Mouse (Mus musculus): ENCODE results near the gene Rps19. TPM values are rescaled to one million over a fixed set of nuclear protein-coding genes. Genes with fewer than 3 reads are reported as not detected.

Gene Rps19
- polyA plus RNA-seq, 1 experiment from 2014 or later: 3,302 TPM

DNA sequence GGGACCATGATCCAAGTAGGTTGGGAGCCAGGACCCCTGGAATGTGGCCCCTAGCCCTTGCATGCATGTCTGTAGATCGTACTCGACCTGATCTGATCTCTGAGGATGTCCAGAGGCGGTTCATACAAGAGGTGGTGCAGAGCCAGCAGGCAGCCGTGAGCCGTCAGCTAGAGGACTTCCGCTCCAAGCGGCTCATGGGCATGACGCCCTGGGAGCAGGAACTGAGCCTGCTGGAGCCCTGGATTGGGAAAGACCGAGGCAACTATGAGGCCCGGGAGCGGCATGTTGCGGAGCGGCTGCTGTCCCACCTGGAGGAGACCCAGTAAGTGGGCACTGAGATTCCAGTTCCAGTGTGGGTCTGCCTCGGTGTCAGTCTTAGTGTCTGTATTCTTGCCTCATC lies 28.3 kb downstream of the Rps19 start:
- H3K4me2 ChIP-seq (replicated peaks; ENCODE audit: low read depth, low read length): no peak overlapping the region
- H3K36me3 ChIP-seq (ENCODE audit: insufficient read depth, low read length): peaks cover 41% of the 10 kb centered on the region
- no peak for DNase-seq (ENCODE audit: low spot score)
- ATAC-seq: no peak
- no peak overlapping the region for H3K27ac ChIP-seq (ENCODE audit: low read length)
- H3K4me3 ChIP-seq (ENCODE audit: low read depth, low read length): no peak overlapping the region
- WGBS: 91% methylated on average over 14 of the region's 14 CpGs
- H3K27me3 ChIP-seq (replicated peaks; ENCODE audit: insufficient read depth, low read length): no peaks in the 10 kb centered on the region
- no peaks in the 10 kb centered on the region for H3K9me3 ChIP-seq (ENCODE audit: low read length)
- no peak overlapping the region for H3K9ac ChIP-seq (replicated peaks; ENCODE audit: low read depth)
- H3K4me1 ChIP-seq (ENCODE audit: insufficient read depth, low read depth, low read length): no peaks in the 10 kb centered on the region
- no peak for TF ChIP-seq EP300 (IDR thresholded peaks at IDR 0.05)
- TF ChIP-seq CTCF (IDR thresholded peaks at IDR 0.05): no peak

DNA sequence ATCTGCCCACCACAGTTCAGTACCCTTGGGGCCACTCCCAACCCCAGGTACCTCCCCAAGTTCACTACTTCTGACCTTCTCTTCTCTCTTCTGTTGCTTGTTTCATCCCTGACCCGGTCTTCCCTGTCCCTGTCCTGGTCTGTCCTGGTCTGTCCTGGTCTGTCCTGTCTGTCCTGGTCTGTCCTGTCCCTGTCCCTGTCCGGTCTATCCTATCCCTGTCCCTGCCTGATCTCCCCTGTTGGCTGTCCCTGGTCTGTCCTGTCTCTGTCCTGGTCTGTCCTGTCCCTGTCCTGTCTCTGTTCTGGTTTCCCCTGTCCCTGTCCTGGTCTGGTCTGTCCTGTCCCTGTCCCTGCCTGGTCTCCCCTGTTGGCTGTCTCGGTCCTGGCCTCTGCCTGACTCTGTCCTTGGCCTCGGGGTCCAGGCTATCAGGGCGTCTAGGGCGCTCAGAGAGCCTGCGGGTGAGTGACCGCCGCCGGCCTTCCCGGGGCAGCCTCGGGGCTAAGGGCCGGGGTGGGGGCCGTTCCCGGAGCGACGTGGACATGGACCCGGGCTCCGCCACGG lies 34.7 kb downstream of the Rps19 start:
- ATAC-seq (no peak), DNase-seq (ENCODE audit: low spot score) (no peak)
- no peak overlapping the region for H3K4me3 ChIP-seq (ENCODE audit: low read depth, low read length)
- no peaks in the 10 kb centered on the region for H3K9me3 ChIP-seq (ENCODE audit: low read length)
- no peak overlapping the region for H3K9ac ChIP-seq (replicated peaks; ENCODE audit: low read depth)
- peaks cover 49% of the 10 kb centered on the region for H3K36me3 ChIP-seq (ENCODE audit: insufficient read depth, low read length)
- no peaks in the 10 kb centered on the region for H3K27me3 ChIP-seq (replicated peaks; ENCODE audit: insufficient read depth, low read length)
- no peak overlapping the region for H3K4me2 ChIP-seq (replicated peaks; ENCODE audit: low read depth, low read length)
- TF ChIP-seq CTCF (IDR thresholded peaks at IDR 0.05) (no peak), EP300 (IDR thresholded peaks at IDR 0.05) (no peak)
- H3K27ac ChIP-seq (ENCODE audit: low read length): no peak overlapping the region
- no peaks in the 10 kb centered on the region for H3K4me1 ChIP-seq (ENCODE audit: insufficient read depth, low read depth, low read length)
- 92% methylated on average over 20 of the region's 20 CpGs for WGBS

DNA sequence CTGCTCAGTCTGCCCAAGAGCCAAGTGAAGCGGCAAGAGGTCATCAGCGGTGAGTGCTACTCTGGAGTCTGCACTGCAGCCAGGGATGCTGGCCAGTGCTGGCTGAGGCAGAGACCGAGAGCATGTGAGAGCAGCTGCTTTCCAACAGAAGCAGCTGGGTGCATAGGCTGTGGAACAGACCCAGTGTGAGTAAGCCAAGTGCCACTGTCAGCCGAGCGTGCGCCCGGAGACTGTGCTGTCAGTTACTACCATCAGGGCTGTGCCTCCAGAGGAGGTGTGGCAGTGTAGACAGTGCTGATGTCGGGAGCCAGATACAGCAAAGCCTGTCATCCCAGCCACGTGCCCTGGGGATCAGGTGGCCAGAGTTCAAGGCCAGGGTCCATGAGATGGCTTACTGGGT lies 35.6 kb downstream of the Rps19 start:
- Histone ChIP-seq H3K27ac (ENCODE audit: low read length) (no peak overlapping the region), H3K4me2 (replicated peaks; ENCODE audit: low read depth, low read length) (no peak overlapping the region), H3K4me1 (ENCODE audit: insufficient read depth, low read depth, low read length) (no peaks in the 10 kb centered on the region), H3K9me3 (ENCODE audit: low read length) (no peaks in the 10 kb centered on the region), H3K9ac (replicated peaks; ENCODE audit: low read depth) (no peak overlapping the region), H3K36me3 (ENCODE audit: insufficient read depth, low read length) (peaks cover 55% of the 10 kb centered on the region), H3K27me3 (replicated peaks; ENCODE audit: insufficient read depth, low read length) (no peaks in the 10 kb centered on the region), H3K4me3 (ENCODE audit: low read depth, low read length) (no peak overlapping the region)
- peak; percentile 25; the same call in 1 of the 2 replicates for ATAC-seq
- no peak for DNase-seq (ENCODE audit: low spot score)
- WGBS: 79% methylated on average over 9 of the region's 9 CpGs
- TF ChIP-seq CTCF (IDR thresholded peaks at IDR 0.05): no peak
- TF ChIP-seq EP300 (IDR thresholded peaks at IDR 0.05): no peak

DNA sequence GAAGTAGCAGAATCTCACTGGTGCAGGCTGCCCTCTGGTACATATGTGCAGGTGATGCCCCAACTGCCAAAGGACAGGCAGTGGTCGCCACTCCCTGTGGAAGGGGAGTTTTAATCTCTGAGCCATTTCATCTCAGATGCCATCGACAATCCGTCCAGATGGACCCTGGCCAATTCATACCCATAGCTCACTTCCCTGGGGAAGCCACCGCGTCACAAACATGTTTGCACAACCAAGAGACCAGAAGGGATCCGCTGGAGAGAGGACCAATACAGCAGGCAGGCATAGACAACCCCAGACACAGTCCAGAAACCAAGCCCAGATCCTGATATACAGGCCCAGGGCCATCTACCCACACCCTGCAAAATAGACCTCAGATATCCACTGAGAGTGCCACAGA lies 46.3 kb downstream of the Rps19 start:
- 25% methylated on average over 6 of the region's 6 CpGs for whole genome bisulfite sequencing
- no peak overlapping the region for H3K4me3 ChIP-seq (ENCODE audit: low read depth, low read length)
- H3K9ac ChIP-seq (replicated peaks; ENCODE audit: low read depth): no peak overlapping the region
- H3K27me3 ChIP-seq (replicated peaks; ENCODE audit: insufficient read depth, low read length): peaks cover 30% of the 10 kb centered on the region
- H3K36me3 ChIP-seq (ENCODE audit: insufficient read depth, low read length): peaks cover 7% of the 10 kb centered on the region
- ATAC-seq (no peak), DNase-seq (ENCODE audit: low spot score) (no peak)
- no peak overlapping the region for H3K27ac ChIP-seq (ENCODE audit: low read length)
- H3K4me1 ChIP-seq (ENCODE audit: insufficient read depth, low read depth, low read length): no peaks in the 10 kb centered on the region
- TF ChIP-seq EP300 (IDR thresholded peaks at IDR 0.05): no peak
- TF ChIP-seq CTCF (IDR thresholded peaks at IDR 0.05): no peak
- no peak overlapping the region for H3K4me2 ChIP-seq (replicated peaks; ENCODE audit: low read depth, low read length)
- H3K9me3 ChIP-seq (ENCODE audit: low read length): no peaks in the 10 kb centered on the region

DNA sequence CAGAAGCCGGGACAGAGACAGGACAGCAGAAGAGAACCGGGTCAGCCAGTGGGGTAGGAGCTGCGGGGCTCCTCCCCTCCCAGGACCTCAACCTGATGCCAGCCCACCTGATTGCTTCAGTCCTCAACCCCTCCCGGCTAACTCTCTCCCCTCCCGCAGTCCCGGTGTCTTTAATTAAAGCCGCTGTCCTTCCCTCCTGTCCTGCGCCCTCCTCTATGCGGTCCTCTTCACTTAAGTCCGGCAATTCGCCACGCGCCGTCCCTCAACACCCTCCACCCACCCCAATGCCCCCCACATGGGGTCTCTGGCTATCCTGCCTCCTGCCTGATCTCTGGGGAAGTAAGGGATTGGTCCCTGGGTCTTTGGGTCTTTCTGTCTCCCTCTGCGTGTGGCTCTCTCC lies 47.5 kb downstream of the Rps19 start:
- ATAC-seq: no peak
- Histone ChIP-seq H3K36me3 (ENCODE audit: insufficient read depth, low read length) (no peaks in the 10 kb centered on the region; the same call in 1 of the 2 replicates), H3K9ac (replicated peaks; ENCODE audit: low read depth) (no peak overlapping the region), H3K4me3 (ENCODE audit: low read depth, low read length) (no peak overlapping the region), H3K4me2 (replicated peaks; ENCODE audit: low read depth, low read length) (no peak overlapping the region), H3K4me1 (ENCODE audit: insufficient read depth, low read depth, low read length) (no peaks in the 10 kb centered on the region), H3K27me3 (replicated peaks; ENCODE audit: insufficient read depth, low read length) (peaks cover 30% of the 10 kb centered on the region), H3K9me3 (ENCODE audit: low read length) (no peaks in the 10 kb centered on the region), H3K27ac (ENCODE audit: low read length) (no peak overlapping the region)
- no peak for DNase-seq (ENCODE audit: low spot score)
- 0% methylated on average over 14 of the region's 15 CpGs for WGBS
- TF ChIP-seq EP300 (IDR thresholded peaks at IDR 0.05): no peak
- no peak for TF ChIP-seq CTCF (IDR thresholded peaks at IDR 0.05)

Other genes starting within 250 kb of the Rps19 start
- gene Lypd3, start 247.8 kb upstream of the Rps19 start, polyA plus RNA-seq (2015; fragmentation: Nextera tagmentation; extraction: Ambion mirVana): not detected in 2 replicates
- gene Tex101, start 207.7 kb upstream of the Rps19 start, polyA plus RNA-seq (2015; fragmentation: Nextera tagmentation; extraction: Ambion mirVana): not detected in 2 replicates
- gene BC049730, start 175.1 kb upstream of the Rps19 start, polyA plus RNA-seq (2015; fragmentation: Nextera tagmentation; extraction: Ambion mirVana): not detected in 2 replicates
- gene Gm4763, start 157.5 kb upstream of the Rps19 start, polyA plus RNA-seq (2015; fragmentation: Nextera tagmentation; extraction: Ambion mirVana): not detected in 2 replicates
- 3.5 and 4.1 TPM in 2 replicates for gene Cd177, start 124.1 kb upstream of the Rps19 start, polyA plus RNA-seq (2015; fragmentation: Nextera tagmentation; extraction: Ambion mirVana)
- gene Ceacam10, start 107.2 kb upstream of the Rps19 start, polyA plus RNA-seq (2015; fragmentation: Nextera tagmentation; extraction: Ambion mirVana): 0.73 and 0.82 TPM in 2 replicates
- 13.3 and 13.8 TPM in 2 replicates for gene Gm9844, start 22.2 kb upstream of the Rps19 start, polyA plus RNA-seq (2015; fragmentation: Nextera tagmentation; extraction: Ambion mirVana)
- gene Lypd4, start 14.4 kb upstream of the Rps19 start, polyA plus RNA-seq (2015; fragmentation: Nextera tagmentation; extraction: Ambion mirVana): not detected in 2 replicates
- not detected in 2 replicates for gene Dmrtc2, start 14.3 kb upstream of the Rps19 start, polyA plus RNA-seq (2015; fragmentation: Nextera tagmentation; extraction: Ambion mirVana)
- gene Cd79a, start 13.0 kb downstream of the Rps19 start, polyA plus RNA-seq (2015; fragmentation: Nextera tagmentation; extraction: Ambion mirVana): 3.2 and 4.3 TPM in 2 replicates
- 123 and 143 TPM in 2 replicates for gene Arhgef1, start 18.5 kb downstream of the Rps19 start, polyA plus RNA-seq (2015; fragmentation: Nextera tagmentation; extraction: Ambion mirVana)
- gene Gm4881, start 60.1 kb downstream of the Rps19 start, polyA plus RNA-seq (2015; fragmentation: Nextera tagmentation; extraction: Ambion mirVana): not detected in 2 replicates
- 488 and 561 TPM in 2 replicates for gene Rabac1, start 88.4 kb downstream of the Rps19 start, polyA plus RNA-seq (2015; fragmentation: Nextera tagmentation; extraction: Ambion mirVana)
- 0.57 and 0.73 TPM in 2 replicates for gene Atp1a3, start 121.6 kb downstream of the Rps19 start, polyA plus RNA-seq (2015; fragmentation: Nextera tagmentation; extraction: Ambion mirVana)
- 1.9 and 2.9 TPM in 2 replicates for gene Grik5, start 188.0 kb downstream of the Rps19 start, polyA plus RNA-seq (2015; fragmentation: Nextera tagmentation; extraction: Ambion mirVana)
- 19.8 and 20.1 TPM in 2 replicates for gene Zfp574, start 188.2 kb downstream of the Rps19 start, polyA plus RNA-seq (2015; fragmentation: Nextera tagmentation; extraction: Ambion mirVana)

All from lung, postnatal 0 days (tissue).